Mouse (Mus musculus) 3T3-L1 (cell line): ENCODE results near the gene Iars.
"Not testable (repeated sequence)": the region's sequence is repeated elsewhere in the genome, so short reads cannot be mapped to it uniquely, and the experiment has no call there.

ENCODE experiments used
- DNase-seq: peaks from one replicate; pipeline ENCODE4 v3.0.0-alpha.2; 2015; ENCODE audit warnings: low read depth, low spot score

Gene Iars

DNA sequence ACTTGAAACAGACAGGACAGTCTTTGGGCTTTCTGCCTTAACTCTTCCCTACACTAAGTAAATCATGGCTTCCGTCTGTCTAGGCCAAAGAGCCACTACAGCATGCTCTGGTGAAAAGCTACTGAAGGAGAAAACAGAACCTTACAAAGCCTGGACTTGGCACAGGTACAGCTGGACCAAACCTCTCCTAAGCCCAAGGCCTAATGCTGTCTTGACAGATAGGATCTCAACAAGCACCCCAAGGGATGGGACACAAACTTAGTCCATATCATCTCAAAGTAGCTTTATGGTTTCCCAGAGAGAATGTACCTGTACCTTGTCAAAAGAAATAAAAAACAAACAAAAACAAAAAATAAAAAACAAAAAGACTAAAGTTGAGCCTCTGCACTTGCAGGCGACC is 54.5 kb downstream of the Iars start:
- no peak for DNase-seq

DNA sequence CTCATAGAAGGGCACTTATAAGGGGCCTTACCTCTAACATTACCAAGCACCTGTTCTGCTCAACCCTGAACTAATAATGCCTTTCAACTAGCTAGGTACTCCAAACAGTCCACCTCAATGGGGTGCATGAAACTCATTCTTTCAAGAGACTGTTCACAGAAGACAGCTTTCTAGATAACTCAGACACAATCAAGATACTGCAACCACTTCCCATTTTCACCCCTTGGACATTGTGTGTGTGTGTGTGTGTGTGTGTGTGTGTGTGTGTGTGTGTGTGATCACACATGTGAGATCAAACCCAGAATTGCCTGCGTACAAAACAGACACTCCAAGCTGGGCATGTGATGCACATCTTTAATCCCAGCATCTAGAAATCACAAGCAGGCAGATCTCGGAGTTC is 56.1 kb downstream of the Iars start:
- no peak for DNase-seq

DNA sequence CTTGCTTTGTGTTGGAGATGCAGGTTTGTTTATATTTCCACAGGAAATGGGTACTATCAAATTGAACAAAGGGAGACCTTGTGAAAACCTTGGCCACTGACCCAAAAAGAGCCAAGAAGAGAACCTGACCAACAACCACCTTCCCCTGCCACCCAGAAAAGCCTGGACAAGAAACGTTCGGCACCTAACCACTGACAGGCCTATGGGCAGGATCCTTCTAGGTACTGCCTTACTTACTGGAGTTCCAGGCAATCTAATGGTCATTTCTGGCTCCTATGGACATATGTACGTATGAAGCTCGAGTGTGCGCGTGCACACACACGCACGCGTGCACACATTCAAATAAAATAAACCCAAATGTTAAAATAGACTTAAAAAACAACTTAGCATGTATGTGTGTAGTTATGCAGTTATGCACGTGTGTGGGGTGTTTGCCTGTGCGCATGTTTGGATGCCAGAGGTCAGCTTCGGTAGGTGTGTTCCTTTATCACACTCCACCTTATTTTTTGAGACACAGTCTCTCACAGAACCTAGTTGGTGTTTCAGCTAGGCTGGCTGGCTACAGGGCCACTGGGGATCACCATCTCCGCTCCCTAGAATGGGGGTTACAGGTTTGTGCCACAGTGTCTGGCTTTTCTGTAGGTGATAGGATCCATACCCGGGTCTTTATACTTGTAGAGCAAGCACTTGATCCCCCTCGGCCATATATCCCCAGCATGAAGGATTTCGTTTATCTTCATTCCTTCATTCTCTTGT is 59.6 kb downstream of the Iars start:
- DNase-seq: no peak

DNA sequence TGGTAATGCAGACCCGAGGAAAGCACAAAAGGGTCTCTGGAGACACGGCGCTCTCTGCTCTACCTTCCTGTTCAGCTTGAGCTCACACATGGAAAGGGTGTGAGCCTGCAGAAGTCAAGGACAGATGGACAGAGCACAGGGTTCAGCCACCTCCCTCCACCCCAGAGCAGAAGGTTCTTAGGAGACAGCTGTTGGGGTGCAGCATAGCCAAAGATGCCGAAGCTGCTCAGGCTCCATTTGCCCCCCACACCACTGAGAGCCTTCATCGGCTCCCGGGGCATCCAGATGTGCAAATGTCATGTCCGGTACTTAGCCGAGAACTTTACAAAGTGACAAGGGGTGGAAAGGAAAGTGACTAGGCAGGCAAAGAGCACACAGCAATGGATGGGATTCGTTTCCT is 74.7 kb downstream of the Iars start:
- no peak for DNase-seq

DNA sequence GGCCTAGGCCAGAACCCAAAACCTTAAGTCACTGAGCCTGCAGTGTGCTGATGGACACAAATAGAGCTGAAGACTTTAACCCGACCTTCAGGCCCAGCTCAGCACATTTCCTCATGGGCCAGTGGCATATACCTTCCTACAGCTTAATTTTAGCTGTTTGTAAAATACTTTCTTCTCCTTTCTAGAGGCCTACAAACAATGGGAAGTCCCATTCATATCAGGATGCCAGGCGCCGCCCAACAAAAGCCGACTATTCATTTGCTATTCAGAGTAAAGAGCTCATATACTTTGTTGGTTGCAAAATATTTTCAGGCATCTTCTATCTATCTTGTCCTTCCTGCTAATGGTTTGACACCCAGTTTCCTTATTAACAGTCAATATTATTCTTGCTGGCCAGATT is 76.1 kb downstream of the Iars start:
- DNase-seq: no peak

DNA sequence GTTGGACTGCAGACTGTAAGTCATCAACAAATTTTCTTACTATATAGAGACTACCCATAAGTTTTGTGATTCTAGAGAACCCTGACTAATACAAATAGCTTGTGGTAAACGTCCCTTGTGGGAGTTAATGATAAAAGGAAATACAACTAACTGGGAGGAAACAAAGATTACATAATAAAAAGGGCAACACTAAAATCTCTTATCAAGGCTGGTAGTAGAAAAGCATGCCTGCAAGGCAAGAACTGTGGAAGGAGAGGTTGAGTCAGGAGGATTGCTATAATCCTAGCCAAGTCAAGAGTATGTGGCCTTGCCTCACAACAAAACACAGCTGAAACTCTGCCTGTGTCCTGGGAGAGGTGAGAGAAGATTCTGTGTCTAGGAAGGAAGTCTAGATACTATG is 78.8 kb downstream of the Iars start:
- DNase-seq: no peak

DNA sequence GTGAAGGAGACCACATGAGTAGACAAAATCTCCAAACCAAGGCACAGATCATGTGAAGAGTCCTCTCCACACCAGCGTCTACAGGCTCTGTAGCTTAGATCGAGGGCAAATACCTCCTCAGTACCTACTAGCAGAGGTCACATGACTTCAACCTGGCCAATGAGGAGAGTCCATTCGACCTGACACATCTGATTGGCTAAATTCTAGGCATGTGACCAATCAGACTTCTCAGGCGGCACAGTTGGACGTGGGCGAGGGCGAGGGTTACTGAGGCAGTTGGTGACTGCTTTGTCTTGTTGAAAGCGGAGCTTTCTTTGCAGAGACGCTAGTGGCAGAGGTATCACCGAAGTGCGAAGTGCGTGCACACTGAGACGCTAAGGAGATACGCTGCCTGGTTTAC is 80.3 kb downstream of the Iars start:
- no peak for DNase-seq

DNA sequence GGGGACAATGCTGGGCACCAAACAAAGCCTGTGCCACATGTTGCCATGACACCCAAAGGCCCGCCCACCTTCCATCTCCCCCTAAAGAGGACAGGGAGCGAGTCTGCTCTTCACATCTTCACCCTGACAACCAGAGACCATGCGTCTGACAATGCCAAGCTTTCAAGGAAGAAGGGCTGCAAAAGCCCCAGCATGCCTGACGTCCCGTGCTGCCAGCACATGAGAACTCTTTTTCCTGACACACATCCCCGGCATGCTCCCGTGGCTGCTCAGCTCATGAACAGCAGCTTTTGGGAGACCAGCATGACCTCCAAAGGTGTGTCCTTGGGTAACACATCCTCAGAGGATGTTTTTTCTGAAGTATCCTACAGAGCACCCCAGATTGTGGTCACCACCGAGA is 83.4 kb downstream of the Iars start:
- no peak for DNase-seq

DNA sequence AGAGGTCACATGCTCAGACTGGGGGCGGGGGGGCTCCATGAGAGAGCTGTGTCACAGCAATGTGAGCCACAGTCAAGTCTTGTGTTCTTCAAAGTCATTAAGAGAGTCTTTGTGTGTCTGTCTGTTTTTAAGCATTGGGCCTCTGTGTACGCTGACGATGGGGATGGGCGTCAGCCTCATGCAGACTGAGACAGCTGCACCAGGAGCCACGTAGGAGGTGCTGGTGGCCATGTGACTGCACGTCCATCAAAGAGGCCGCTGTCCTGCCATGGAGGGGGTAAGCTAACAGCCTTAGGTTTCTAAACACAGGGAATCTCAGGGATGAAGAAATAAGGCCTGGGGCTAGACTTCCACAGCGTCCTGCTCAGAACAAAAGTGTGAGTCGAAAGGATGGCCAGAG is 84.4 kb downstream of the Iars start:
- no peak for DNase-seq

DNA sequence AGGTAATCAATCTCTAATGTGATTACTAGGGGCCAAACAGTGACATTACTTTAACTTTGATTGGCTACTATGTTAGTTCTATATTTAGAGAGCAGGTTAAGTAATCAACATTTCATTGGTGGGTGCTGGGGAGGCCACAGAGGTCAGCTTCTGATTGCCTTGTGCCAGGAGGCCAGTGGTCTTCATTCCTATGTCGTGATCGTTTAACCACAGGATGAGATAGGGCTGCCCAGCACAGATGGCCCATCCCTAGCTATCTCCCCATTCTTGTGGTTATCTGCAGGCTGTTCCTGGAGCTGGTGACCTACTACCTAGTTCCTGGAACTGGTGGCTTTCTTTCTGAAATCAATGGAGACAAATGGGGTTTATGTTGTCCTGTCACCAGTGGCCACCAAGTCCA is 86.1 kb downstream of the Iars start:
- peak; percentile 9 for DNase-seq

DNA sequence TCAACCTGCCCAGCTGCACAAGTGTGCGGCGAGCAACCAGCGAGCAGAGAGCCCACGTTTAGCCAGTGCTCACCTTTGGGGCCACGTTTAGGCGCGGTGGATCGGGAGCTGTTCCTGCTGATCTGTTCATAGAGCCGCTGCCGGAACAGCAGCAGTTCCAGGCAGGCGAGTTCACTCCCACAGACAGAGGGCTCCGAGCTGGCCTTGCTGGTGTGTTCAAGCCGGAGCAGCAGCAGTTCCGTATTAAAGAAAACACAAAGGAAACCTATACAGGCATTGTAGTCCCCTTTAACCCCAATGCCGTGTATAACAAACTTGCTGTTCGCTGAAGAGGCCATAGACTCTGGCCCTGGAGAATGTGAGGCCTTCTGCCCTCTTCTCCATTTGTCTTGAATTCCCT is 87.2 kb downstream of the Iars start:
- no peak for DNase-seq

DNA sequence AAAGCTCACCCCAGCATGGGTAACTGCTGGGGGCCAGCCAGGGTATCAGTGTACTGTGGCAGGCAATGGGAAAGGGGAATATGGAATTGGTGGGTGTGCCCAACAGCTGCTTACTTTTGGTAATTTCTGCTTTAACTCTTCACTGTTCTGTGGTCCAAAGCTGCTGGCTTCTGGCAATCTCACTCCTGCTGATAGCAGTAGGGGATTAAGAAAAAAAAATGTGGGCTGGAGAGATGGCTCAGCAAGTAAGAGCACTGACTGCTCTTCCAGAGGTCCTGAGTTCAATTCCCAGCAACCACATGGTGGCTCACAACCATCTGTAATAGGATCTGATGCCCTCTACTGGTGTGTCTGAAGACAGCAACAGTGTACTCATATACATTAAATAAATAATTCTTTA is 89.6 kb downstream of the Iars start:
- DNase-seq: not testable (repeated sequence)
